Mouse (Mus musculus): ENCODE results near the gene Sema4b. TPM values are rescaled to one million over a fixed set of nuclear protein-coding genes. Genes with fewer than 3 reads are reported as not detected.

The Sema4b gene
- polyA plus RNA-seq, 1 experiment = 5.6 TPM

- Histone ChIP-seq H3K36me3 (ENCODE audit: control insufficient read depth, insufficient read depth, low read length) (no peaks in the 10 kb centered on the region), H3K4me1 (ENCODE audit: control insufficient read depth, insufficient read depth, low read length) (peaks cover 20% of the 10 kb centered on the region), H3K27me3 (ENCODE audit: control insufficient read depth, insufficient read depth, low read length) (no peaks in the 10 kb centered on the region), H3K4me3 (ENCODE audit: control insufficient read depth, low read depth, low read length) (no peak overlapping the region), H3K27ac (ENCODE audit: control insufficient read depth, insufficient read depth, low read depth, low read length) (no peak overlapping the region)
- TF ChIP-seq POLR2A (IDR thresholded peaks at IDR 0.05; ENCODE audit: control insufficient read depth, low read depth, low read length) (no peak), CTCF (IDR thresholded peaks at IDR 0.05; ENCODE audit: control insufficient read depth, insufficient read depth, insufficient replicate concordance, low read depth, low read length) (peak; percentile 89; the same call in 1 of the 2 replicates)
Observed at GRCm38 (mm10) chr7:80152152-80152551, 34.5 kb upstream of the Sema4b start.

- Histone ChIP-seq H3K4me3 (ENCODE audit: control insufficient read depth, low read depth, low read length) (no peak overlapping the region), H3K27me3 (ENCODE audit: control insufficient read depth, insufficient read depth, low read length) (no peaks in the 10 kb centered on the region), H3K27ac (ENCODE audit: control insufficient read depth, insufficient read depth, low read depth, low read length) (no peak overlapping the region), H3K36me3 (ENCODE audit: control insufficient read depth, insufficient read depth, low read length) (no peaks in the 10 kb centered on the region), H3K4me1 (ENCODE audit: control insufficient read depth, insufficient read depth, low read length) (peaks cover 20% of the 10 kb centered on the region)
- no peak for TF ChIP-seq POLR2A (IDR thresholded peaks at IDR 0.05; ENCODE audit: control insufficient read depth, low read depth, low read length)
- no peak for TF ChIP-seq CTCF (IDR thresholded peaks at IDR 0.05; ENCODE audit: control insufficient read depth, insufficient read depth, insufficient replicate concordance, low read depth, low read length)
Observed at GRCm38 (mm10) chr7:80152756-80153155, 33.9 kb upstream of the Sema4b start.

- H3K36me3 ChIP-seq (ENCODE audit: control insufficient read depth, insufficient read depth, low read length) = no peaks in the 10 kb centered on the region
- H3K27me3 ChIP-seq (ENCODE audit: control insufficient read depth, insufficient read depth, low read length) = no peaks in the 10 kb centered on the region
- no peak overlapping the region for H3K27ac ChIP-seq (ENCODE audit: control insufficient read depth, insufficient read depth, low read depth, low read length)
- TF ChIP-seq CTCF (IDR thresholded peaks at IDR 0.05; ENCODE audit: control insufficient read depth, insufficient read depth, insufficient replicate concordance, low read depth, low read length) = no peak
- no peak for TF ChIP-seq POLR2A (IDR thresholded peaks at IDR 0.05; ENCODE audit: control insufficient read depth, low read depth, low read length)
- peaks cover 12% of the 10 kb centered on the region for H3K4me1 ChIP-seq (ENCODE audit: control insufficient read depth, insufficient read depth, low read length)
- H3K4me3 ChIP-seq (ENCODE audit: control insufficient read depth, low read depth, low read length) = no peak overlapping the region
Observed at GRCm38 (mm10) chr7:80154689-80155088, 32.0 kb upstream of the Sema4b start.

GRCm38 (mm10) chr7:80156711-80157227 is 29.9 kb upstream of the Sema4b start:
- Histone ChIP-seq H3K27ac (ENCODE audit: control insufficient read depth, insufficient read depth, low read depth, low read length) (no peak overlapping the region), H3K36me3 (ENCODE audit: control insufficient read depth, insufficient read depth, low read length) (no peaks in the 10 kb centered on the region), H3K27me3 (ENCODE audit: control insufficient read depth, insufficient read depth, low read length) (no peaks in the 10 kb centered on the region), H3K4me1 (ENCODE audit: control insufficient read depth, insufficient read depth, low read length) (peaks cover 14% of the 10 kb centered on the region), H3K4me3 (ENCODE audit: control insufficient read depth, low read depth, low read length) (no peak overlapping the region)
- TF ChIP-seq POLR2A (IDR thresholded peaks at IDR 0.05; ENCODE audit: control insufficient read depth, low read depth, low read length) (no peak), CTCF (IDR thresholded peaks at IDR 0.05; ENCODE audit: control insufficient read depth, insufficient read depth, insufficient replicate concordance, low read depth, low read length) (peak; percentile 47; the same call in 1 of the 2 replicates)

GRCm38 (mm10) chr7:80158496-80159268 is 28.0 kb upstream of the Sema4b start:
- TF ChIP-seq CTCF (IDR thresholded peaks at IDR 0.05; ENCODE audit: control insufficient read depth, insufficient read depth, insufficient replicate concordance, low read depth, low read length) = no peak
- Histone ChIP-seq H3K36me3 (ENCODE audit: control insufficient read depth, insufficient read depth, low read length) (no peaks in the 10 kb centered on the region), H3K27me3 (ENCODE audit: control insufficient read depth, insufficient read depth, low read length) (no peaks in the 10 kb centered on the region), H3K4me1 (ENCODE audit: control insufficient read depth, insufficient read depth, low read length) (peaks cover 12% of the 10 kb centered on the region), H3K4me3 (ENCODE audit: control insufficient read depth, low read depth, low read length) (no peak overlapping the region), H3K27ac (ENCODE audit: control insufficient read depth, insufficient read depth, low read depth, low read length) (no peak overlapping the region)

- Histone ChIP-seq H3K36me3 (ENCODE audit: control insufficient read depth, insufficient read depth, low read length) (no peaks in the 10 kb centered on the region), H3K27ac (ENCODE audit: control insufficient read depth, insufficient read depth, low read depth, low read length) (peak overlapping the region; percentile 63; the same call in 1 of the 2 replicates)
- TF ChIP-seq CTCF (IDR thresholded peaks at IDR 0.05; ENCODE audit: control insufficient read depth, insufficient read depth, insufficient replicate concordance, low read depth, low read length) = no peak
Observed at GRCm38 (mm10) chr7:80160293-80160944, 26.2 kb upstream of the Sema4b start.

GRCm38 (mm10) chr7:80160945-80161306 is 25.7 kb upstream of the Sema4b start:
- no peak overlapping the region for H3K4me3 ChIP-seq (ENCODE audit: control insufficient read depth, low read depth, low read length)
- peak overlapping the region; percentile 63; the same call in 1 of the 2 replicates for H3K27ac ChIP-seq (ENCODE audit: control insufficient read depth, insufficient read depth, low read depth, low read length)
- TF ChIP-seq CTCF (IDR thresholded peaks at IDR 0.05; ENCODE audit: control insufficient read depth, insufficient read depth, insufficient replicate concordance, low read depth, low read length) (no peak), POLR2A (IDR thresholded peaks at IDR 0.05; ENCODE audit: control insufficient read depth, low read depth, low read length) (no peak)
- H3K27me3 ChIP-seq (ENCODE audit: control insufficient read depth, insufficient read depth, low read length) = no peaks in the 10 kb centered on the region
- H3K4me1 ChIP-seq (ENCODE audit: control insufficient read depth, insufficient read depth, low read length) = peaks cover 12% of the 10 kb centered on the region
- H3K36me3 ChIP-seq (ENCODE audit: control insufficient read depth, insufficient read depth, low read length) = no peaks in the 10 kb centered on the region

More at GRCm38 (mm10) chr7:80160293-80160944, 26.2 kb upstream of the Sema4b start:
- Histone ChIP-seq H3K4me3 (ENCODE audit: control insufficient read depth, low read depth, low read length) (no peak overlapping the region), H3K4me1 (ENCODE audit: control insufficient read depth, insufficient read depth, low read length) (peaks cover 12% of the 10 kb centered on the region), H3K27me3 (ENCODE audit: control insufficient read depth, insufficient read depth, low read length) (no peaks in the 10 kb centered on the region)

Measured in testis, adult 2 months (tissue).